Mouse (Mus musculus) neutrophil, adult 5-6 weeks (primary cell): Measurements from ENCODE around the gene Lmtk2. TPM values are rescaled to one million over a fixed set of nuclear protein-coding genes. Genes with fewer than 3 reads are reported as not detected.

Experiments
- ATAC-seq: fragments of 151-379, 151-347 bp; 2 replicates; pipeline ENCODE4 v1.8.0; 2017; ENCODE audit warnings: mild to moderate bottlenecking, moderate TSS enrichment; ENCODE audit not compliant: insufficient number of reproducible peaks, poor library complexity, low FRiP score, severe bottlenecking; ENCODE audit errors: extremely low read depth
- total RNA-seq: library from RNA; stranded (forward); fragments of 200-1000 nt; gene quantifications from 2 replicates; pipeline ENCODE4 v1.2.3, GENCODE M21; 2017

Lmtk2 gene
- total RNA-seq, 1 experiment from 2014 or later: 34.6 TPM

DNA sequence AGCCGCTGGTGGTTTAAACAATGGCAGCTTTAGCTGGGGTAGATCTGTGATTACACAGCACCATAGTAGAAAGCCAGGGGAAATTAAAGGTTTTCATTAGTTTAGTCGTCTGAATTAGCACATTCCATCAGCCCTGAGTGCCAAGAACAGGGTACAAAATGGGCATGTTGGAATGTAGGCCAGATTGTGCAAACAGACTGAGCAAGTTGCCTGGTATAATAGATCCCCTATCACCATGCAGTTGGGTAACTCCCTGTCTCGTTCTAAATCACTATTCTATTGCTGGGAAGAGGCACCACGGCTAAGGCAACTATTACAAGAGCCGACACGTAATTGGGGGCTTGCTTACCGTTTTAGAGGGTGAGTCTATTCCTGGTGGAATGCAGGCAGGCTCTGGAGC is 134.5 kb downstream of the Lmtk2 start:
- no peak for ATAC-seq

Other genes starting within 250 kb of the Lmtk2 start
- 0.35 TPM in 1 of 2 replicates, not detected in the other for gene Ankrd61, start 202.8 kb upstream of the Lmtk2 start, total RNA-seq
- 14.5 and 15.0 TPM in 2 replicates for gene Aimp2, start 190.6 kb upstream of the Lmtk2 start, total RNA-seq
- gene Pms2, start 190.5 kb upstream of the Lmtk2 start, total RNA-seq: 31.6 and 33.4 TPM in 2 replicates
- gene Gm42421, start 172.3 kb upstream of the Lmtk2 start, total RNA-seq: not detected in 2 replicates
- gene Rsph10b, start 167.4 kb upstream of the Lmtk2 start, total RNA-seq: 3.7 and 5.4 TPM in 2 replicates
- gene Ccz1, start 85.6 kb upstream of the Lmtk2 start, total RNA-seq: 83.2 and 85.0 TPM in 2 replicates
- not detected in 2 replicates for gene Ocm, start 73.8 kb upstream of the Lmtk2 start, total RNA-seq
- gene Bhlha15, start 89.8 kb downstream of the Lmtk2 start, total RNA-seq: 0.47 and 0.74 TPM in 2 replicates
- gene Tecpr1, start 123.2 kb downstream of the Lmtk2 start, total RNA-seq: 43.5 and 48.3 TPM in 2 replicates
- 29.8 and 39.1 TPM in 2 replicates for gene Bri3, start 144.0 kb downstream of the Lmtk2 start, total RNA-seq